Mouse (Mus musculus) liver, postnatal 0 days (tissue): ENCODE measurements around the gene Olfr1461. TPM values are rescaled to one million over a fixed set of nuclear protein-coding genes. Genes with fewer than 3 reads are reported as not detected.

Source experiments
- ATAC-seq: fragments of 200-750 bp; cut with Nextera tagmentation; 2 replicates; pipeline ENCODE4 v1.8.0; 2017; ENCODE audit warnings: mild to moderate bottlenecking, moderate library complexity
- DNase-seq: peaks from one replicate; pipeline ENCODE4 v3.0.0-alpha.2; 2016
- H3K27ac ChIP-seq: fragments of 300-500 bp; sonication (generic); 2 replicates; pipeline ENCODE4 v1.5.1; 2014; ENCODE audit warnings: antibody characterized with exemption, moderate library complexity, mild to moderate bottlenecking, low read depth
- H3K27me3 ChIP-seq: fragments of 300-500 bp; sonication (generic); 2 replicates; pipeline ENCODE4 v1.6.1; 2014; ENCODE audit warnings: low read length, control low read depth, mixed read lengths; ENCODE audit not compliant: insufficient read depth
- H3K36me3 ChIP-seq: fragments of 300-500 bp; sonication (generic); replicated peaks from 2 replicates; pipeline ENCODE4 v1.6.1; 2014; ENCODE audit warnings: mild to moderate bottlenecking, control low read depth, low read length, moderate library complexity, mixed read lengths; ENCODE audit not compliant: insufficient read depth
- H3K4me1 ChIP-seq: fragments of 300-500 bp; sonication (generic); 2 replicates; pipeline ENCODE4 v1.6.1; 2014; ENCODE audit warnings: antibody characterized with exemption, mild to moderate bottlenecking, control low read depth; ENCODE audit not compliant: insufficient read depth
- H3K4me2 ChIP-seq: fragments of 300-500 bp; sonication (generic); 2 replicates; pipeline ENCODE4 v1.6.1; 2014; ENCODE audit warnings: low read depth, mild to moderate bottlenecking, low read length, moderate library complexity, mixed read lengths
- H3K4me3 ChIP-seq: fragments of 300-500 bp; sonication (generic); 2 replicates; pipeline ENCODE4 v1.5.1; 2014; ENCODE audit warnings: low read depth, low read length
- H3K9ac ChIP-seq: fragments of 300-500 bp; sonication (generic); replicated peaks from 2 replicates; pipeline ENCODE4 v1.6.1; 2014; ENCODE audit warnings: mild to moderate bottlenecking, moderate library complexity
- H3K9me3 ChIP-seq: fragments of 300-500 bp; sonication (generic); 2 replicates; pipeline ENCODE4 v1.6.1; 2016; ENCODE audit warnings: mild to moderate bottlenecking, control low read depth, low read length, mixed read lengths
- CTCF ChIP-seq: sonication (generic); IDR thresholded peaks from 2 replicates; pipeline ENCODE4 v1.5.1; 2016; ENCODE audit warnings: antibody characterized with exemption, low read depth
- EP300 ChIP-seq: IDR thresholded peaks from 2 replicates; pipeline ENCODE4 v1.6.1; 2016; ENCODE audit warnings: antibody characterized with exemption, low read depth, mild to moderate bottlenecking
- WGBS: fragments of 180-500 bp; shearing (Covaris S2); extraction: QIAGEN DNeasy Blood & Tissue Kit; methylation state at CpG from one replicate; pipeline ENCODE4 v1.1.7; 2014; ENCODE audit not compliant: insufficient replicate concordance; 5-methylcytosine and 5-hydroxymethylcytosine counted together
- polyA plus RNA-seq: library from polyadenylated mRNA; unstranded; fragments of >200 nt; fragmentation: Nextera tagmentation; extraction: Ambion mirVana; gene quantifications from 2 replicates; pipeline ENCODE4 v1.2.1, GENCODE M21; 2015

Olfr1461 gene
- polyA plus RNA-seq: not detected in 2 replicates

GRCm38 (mm10) chr19:13162700-13163099, at the start of gene Olfr1461:
TSS of gene Olfr1461 (plus strand) at chr19:13163000.
- Histone ChIP-seq H3K9me3 (no peaks in the 10 kb centered on the region; the same call in 1 of the 2 replicates), H3K4me1 (no peaks in the 10 kb centered on the region), H3K4me2 (no peak within 1 kb of the TSS), H3K9ac (no peak within 1 kb of the TSS), H3K4me3 (no peak within 1 kb of the TSS), H3K27me3 (no peaks in the 10 kb centered on the region), H3K27ac (no peak within 1 kb of the TSS), H3K36me3 (no peaks in the 10 kb centered on the region)
- ATAC-seq: no peak
- no peak for DNase-seq
- TF ChIP-seq CTCF: no peak
- no peak for TF ChIP-seq EP300
- 42% methylated on average over 1 of the region's 1 CpGs for WGBS

GRCm38 (mm10) chr19:13149449-13149848, 13.4 kb upstream of the Olfr1461 start, which contains the start of gene Olfr1459:
TSS of gene Olfr1459 (minus strand) at chr19:13149549.
- WGBS: 51% methylated on average over 1 of the region's 1 CpGs
- Histone ChIP-seq H3K4me1 (no peaks in the 10 kb centered on the region), H3K9ac (no peak within 1 kb of the TSS), H3K4me2 (no peak within 1 kb of the TSS), H3K4me3 (no peak within 1 kb of the TSS), H3K36me3 (no peaks in the 10 kb centered on the region), H3K27ac (no peak within 1 kb of the TSS), H3K27me3 (no peaks in the 10 kb centered on the region), H3K9me3 (no peaks in the 10 kb centered on the region)
- DNase-seq (no peak), ATAC-seq (no peak)
- TF ChIP-seq EP300 (no peak), CTCF (no peak)

GRCm38 (mm10) chr19:13185434-13185833, 22.6 kb downstream of the Olfr1461 start, which contains the start of gene Olfr1462:
TSS of gene Olfr1462 (plus strand) at chr19:13185734.
- Histone ChIP-seq H3K27me3 (no peaks in the 10 kb centered on the region), H3K4me3 (no peak within 1 kb of the TSS), H3K36me3 (no peaks in the 10 kb centered on the region), H3K9me3 (no peaks in the 10 kb centered on the region), H3K27ac (no peak within 1 kb of the TSS), H3K9ac (no peak within 1 kb of the TSS), H3K4me2 (no peak within 1 kb of the TSS), H3K4me1 (no peaks in the 10 kb centered on the region)
- WGBS: 63% methylated on average over 1 of the region's 1 CpGs
- TF ChIP-seq CTCF (no peak), EP300 (no peak)
- no peak for ATAC-seq
- no peak for DNase-seq

Other genes starting within 250 kb of the Olfr1461 start
- gene Olfr1448, start 238.6 kb upstream of the Olfr1461 start, polyA plus RNA-seq: not detected in 2 replicates
- gene Olfr1449, start 232.2 kb upstream of the Olfr1461 start, polyA plus RNA-seq: not detected in 2 replicates
- not detected in 2 replicates for gene Olfr1450, start 212.7 kb upstream of the Olfr1461 start, polyA plus RNA-seq
- not detected in 2 replicates for gene Olfr1451, start 168.0 kb upstream of the Olfr1461 start, polyA plus RNA-seq
- not detected in 2 replicates for gene Olfr1453, start 134.7 kb upstream of the Olfr1461 start, polyA plus RNA-seq
- not detected in 2 replicates for gene Olfr1454, start 102.4 kb upstream of the Olfr1461 start, polyA plus RNA-seq
- not detected in 2 replicates for gene Olfr1457, start 65.1 kb upstream of the Olfr1461 start, polyA plus RNA-seq
- gene Olfr1458, start 56.2 kb upstream of the Olfr1461 start, polyA plus RNA-seq: not detected in 2 replicates
- gene Olfr1459, start 13.5 kb upstream of the Olfr1461 start, polyA plus RNA-seq: not detected in 2 replicates
- gene Olfr1462, start 22.7 kb downstream of the Olfr1461 start, polyA plus RNA-seq: not detected in 2 replicates
- not detected in 2 replicates for gene Olfr1463, start 68.3 kb downstream of the Olfr1461 start, polyA plus RNA-seq
- not detected in 2 replicates for gene Olfr1465, start 152.5 kb downstream of the Olfr1461 start, polyA plus RNA-seq
- gene Olfr1466, start 175.9 kb downstream of the Olfr1461 start, polyA plus RNA-seq: not detected in 2 replicates
- gene Olfr1467, start 199.2 kb downstream of the Olfr1461 start, polyA plus RNA-seq: not detected in 2 replicates
- gene Olfr1469, start 244.8 kb downstream of the Olfr1461 start, polyA plus RNA-seq: not detected in 2 replicates